Mouse (Mus musculus) heart, postnatal 0 days (tissue): ENCODE data around the gene Nppa.
A peak's percentile ranks its signal among the peaks of the same experiment; 100 is the strongest.

ENCODE experiments used
- CTCF ChIP-seq: IDR thresholded peaks from 2 replicates; pipeline ENCODE4 v1.5.1; 2016; ENCODE audit warnings: antibody characterized with exemption, control low read depth, low read depth
- EP300 ChIP-seq: IDR thresholded peaks from 2 replicates; pipeline ENCODE4 v1.6.1; 2016; ENCODE audit warnings: antibody characterized with exemption, low read depth

- TF ChIP-seq CTCF (peak; percentile 88), EP300 (no peak)
Observed at GRCm38 (mm10) chr4:148008412-148008811, 7.9 kb downstream of the Nppa start.
